Mouse (Mus musculus) kidney, postnatal 25 days (tissue): ENCODE data around the gene 1810010H24Rik.
"Not testable (repeated sequence)": the region's sequence is repeated elsewhere in the genome, so short reads cannot be mapped to it uniquely, and the experiment has no call there.

Source experiments
- DNase-seq, 2 experiments: peaks; one replicate each; pipeline ENCODE4 v3.0.0; 2021; ENCODE audit warnings: mixed read lengths in 2 of 2

Gene 1810010H24Rik

DNA sequence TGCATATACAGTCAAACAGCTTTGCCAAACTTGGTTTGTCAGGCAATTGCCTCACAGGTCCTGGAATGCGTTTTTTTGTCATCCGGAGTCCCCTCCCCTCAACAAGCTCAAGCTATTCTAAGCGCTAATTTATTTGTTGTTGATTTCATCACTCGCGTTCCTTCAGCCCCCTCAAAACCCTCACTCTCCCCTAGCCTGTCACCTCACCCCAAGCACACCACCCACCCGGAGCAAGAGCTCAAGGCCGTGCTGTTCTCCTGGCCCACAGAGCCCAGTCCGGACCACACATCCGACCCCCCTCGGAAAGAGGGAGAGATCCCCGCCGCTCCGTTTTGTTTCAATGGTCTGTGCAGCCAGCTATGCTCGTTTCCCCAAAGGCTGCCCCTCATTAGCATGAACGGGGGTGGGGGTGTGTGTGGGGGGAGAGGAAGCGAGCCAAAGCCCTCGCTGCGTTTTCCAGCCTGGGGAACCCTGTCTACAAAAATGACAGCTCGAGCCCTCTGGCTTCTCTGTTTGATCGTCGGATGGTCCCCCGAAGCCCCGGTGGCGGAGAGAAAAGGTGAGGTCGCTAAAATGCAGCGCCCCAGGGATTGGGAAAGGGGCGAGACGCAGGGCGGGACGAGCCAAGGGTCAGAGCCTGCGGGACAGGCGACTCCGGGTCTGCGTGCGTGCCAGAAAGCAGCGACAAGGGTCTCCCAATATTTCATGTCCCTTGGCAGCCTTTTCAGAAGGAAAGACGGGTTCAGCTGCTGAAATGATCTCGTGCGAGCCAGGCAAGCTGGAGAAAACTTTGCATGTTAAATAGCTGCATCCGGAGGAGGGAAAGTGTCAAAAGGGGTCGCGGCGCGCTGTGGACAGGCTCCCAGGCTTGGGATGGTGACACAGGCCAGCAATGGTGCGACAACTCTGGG, at the start of gene 1810010H24Rik:
Gene 1810010H24Rik (plus strand): TSS at position 271 of the 911 bp plus-strand sequence.
- DNase-seq: peak; percentile 46 to 61

GRCm38 (mm10) chr11:106976194-106976593, 49.3 kb upstream of the 1810010H24Rik start:
- peak; percentile 78 to 85 for DNase-seq

DNA sequence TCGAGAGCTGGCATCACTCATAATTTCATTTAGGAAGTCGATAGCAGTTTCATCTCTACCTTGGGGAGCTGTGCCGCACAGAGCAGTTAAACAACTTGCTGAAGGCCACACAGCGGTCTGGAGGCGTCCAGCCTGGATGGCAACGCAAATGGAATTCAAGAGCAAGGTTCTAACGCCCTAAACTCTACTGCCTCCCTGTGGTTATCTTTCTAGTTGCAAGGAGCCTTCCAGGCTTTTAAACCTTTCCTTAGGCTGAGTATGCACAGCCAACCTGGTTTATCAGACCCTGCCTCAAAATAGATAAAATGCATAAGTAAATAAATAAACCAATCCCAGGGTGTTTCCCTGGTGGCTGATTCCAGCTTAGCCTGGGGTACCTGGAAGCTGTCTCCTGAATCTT, 45.0 kb upstream of the 1810010H24Rik start:
- DNase-seq: peak; percentile 65 to 81

GRCm38 (mm10) chr11:106981787-106982186, 43.7 kb upstream of the 1810010H24Rik start:
- DNase-seq: no peak

GRCm38 (mm10) chr11:106982351-106982750, 43.1 kb upstream of the 1810010H24Rik start:
- no peak for DNase-seq

- DNase-seq: not testable (repeated sequence)
These were observed 39.4 kb upstream of the 1810010H24Rik start for GRCm38 (mm10) chr11:106985979-106986604.

- DNase-seq: no peak
These were observed 38.1 kb upstream of the 1810010H24Rik start for GRCm38 (mm10) chr11:106987384-106987783.

DNA sequence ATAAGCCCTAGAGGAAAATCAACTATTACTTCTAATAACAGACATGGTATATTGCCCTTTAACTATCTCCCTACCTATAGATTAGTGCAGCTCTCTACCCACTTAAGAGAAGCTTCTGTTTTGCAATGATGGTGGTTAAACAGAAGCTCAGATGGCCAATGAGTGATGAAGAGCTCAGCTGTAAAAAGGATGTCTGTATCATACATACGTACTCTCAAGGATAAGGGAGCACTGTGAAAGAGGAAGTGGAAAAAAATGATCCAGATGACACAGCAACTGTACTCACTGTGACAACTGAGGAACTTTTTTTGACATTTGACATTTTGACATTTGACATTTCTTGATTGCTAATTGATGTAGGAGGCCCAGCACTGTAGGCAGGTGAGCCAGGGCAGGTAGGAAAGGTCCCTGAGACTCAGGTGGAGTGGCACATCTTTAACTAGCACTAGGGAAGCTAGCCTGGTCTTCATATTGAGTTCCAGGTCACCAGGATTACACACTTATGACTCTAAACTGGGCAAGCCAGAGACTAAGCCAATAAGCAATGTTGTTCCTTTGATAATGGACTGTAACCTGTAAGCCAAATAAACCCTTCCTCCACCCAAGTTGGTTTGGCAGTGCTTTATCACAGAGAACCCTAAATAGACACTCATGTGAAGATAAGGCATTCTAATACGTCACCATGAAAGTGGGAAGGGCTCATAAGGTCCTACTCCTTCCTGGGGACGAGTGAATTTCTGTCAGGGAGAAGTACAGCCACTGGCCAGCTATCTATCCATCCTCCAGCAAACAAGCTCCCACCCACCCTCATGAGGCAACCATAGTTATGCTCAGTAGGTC, 31.0 kb upstream of the 1810010H24Rik start:
- DNase-seq: no peak

DNA sequence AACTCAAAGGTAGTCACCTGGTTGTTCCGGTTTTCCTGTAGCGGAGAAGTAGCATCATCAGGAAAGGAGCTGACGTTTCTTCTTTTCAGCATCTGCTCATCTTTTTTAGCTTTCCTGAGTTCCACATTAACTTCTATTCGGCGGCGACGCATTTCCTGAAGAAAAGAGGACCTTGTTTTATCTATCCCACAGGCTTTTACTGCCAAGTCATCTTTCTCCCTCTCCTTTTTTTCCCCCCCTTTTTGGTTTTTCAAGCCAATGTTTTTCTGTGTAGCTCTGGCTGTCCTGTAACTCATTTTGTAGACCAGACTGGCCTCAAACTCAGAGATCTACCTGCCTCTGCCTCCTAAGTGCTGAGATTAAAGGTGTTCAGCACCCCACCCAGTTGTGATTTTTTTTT, 29.0 kb upstream of the 1810010H24Rik start:
- not testable (repeated sequence) for DNase-seq

DNA sequence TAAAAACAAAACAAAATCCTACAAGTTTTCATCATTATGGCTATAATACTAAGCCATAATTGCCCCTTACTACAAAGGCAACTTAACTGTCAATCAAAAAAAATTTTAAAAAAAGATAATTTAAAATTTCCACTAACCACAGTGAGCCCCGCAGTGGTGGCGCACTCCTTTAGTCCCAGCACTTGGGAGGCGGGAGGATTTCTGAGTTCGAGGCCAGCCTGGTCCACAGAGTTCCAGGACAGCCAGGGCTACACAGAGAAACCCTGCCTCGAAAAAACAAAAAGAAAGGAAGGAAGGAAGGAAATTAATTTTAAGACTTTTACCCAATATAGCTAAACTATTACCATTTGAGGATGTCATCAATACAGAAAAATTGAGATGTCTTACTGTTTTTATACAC, 27.5 kb upstream of the 1810010H24Rik start:
- no peak for DNase-seq

GRCm38 (mm10) chr11:106998651-106999150, 26.8 kb upstream of the 1810010H24Rik start:
- no peak for DNase-seq

DNA sequence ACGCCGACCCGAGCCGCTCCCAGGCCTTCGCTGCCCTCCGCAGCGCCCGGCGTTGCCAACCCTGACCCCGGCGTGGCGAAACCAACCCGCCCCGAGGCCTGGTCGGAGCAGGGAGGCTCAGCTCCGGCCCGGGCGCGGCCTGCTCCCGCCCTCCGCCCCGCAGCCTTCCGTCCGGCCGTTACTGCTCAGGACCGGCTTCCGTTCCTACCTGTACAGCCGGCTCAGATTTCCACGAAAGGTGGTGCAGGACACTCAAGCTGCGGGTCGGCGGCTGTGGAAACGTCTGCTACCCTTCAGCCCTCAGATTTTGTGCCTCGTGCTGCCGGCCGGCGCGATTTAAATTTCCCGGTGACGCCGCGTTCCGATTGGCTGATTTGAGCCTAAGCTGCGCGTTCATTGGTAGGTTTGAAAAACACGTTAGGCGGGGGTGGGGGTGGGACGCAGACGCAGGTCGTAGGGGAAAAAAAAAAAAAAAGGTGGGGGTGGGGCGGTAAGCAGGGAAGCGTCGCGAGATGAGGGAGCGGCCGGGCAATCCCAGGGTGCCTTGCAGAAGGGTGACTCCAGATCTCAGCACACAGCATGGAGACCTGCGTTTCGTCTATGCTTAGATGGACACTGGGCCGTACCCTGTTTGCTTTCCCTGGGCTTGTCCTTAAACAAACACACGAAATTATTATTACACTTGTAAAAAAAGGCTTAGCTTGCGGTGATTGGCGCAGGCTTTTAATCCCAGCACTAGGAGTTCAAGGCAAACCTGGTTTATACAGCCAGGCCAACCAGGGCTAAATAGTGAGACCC, 26.1 kb upstream of the 1810010H24Rik start, which contains the start of gene Kpna2:
Gene Kpna2 (minus strand): TSS at position 391 of the 798 bp plus-strand sequence.
- DNase-seq: peak; percentile 94 to 95

- DNase-seq: no peak
These were observed 25.4 kb upstream of the 1810010H24Rik start for GRCm38 (mm10) chr11:106999949-107000513.

DNA sequence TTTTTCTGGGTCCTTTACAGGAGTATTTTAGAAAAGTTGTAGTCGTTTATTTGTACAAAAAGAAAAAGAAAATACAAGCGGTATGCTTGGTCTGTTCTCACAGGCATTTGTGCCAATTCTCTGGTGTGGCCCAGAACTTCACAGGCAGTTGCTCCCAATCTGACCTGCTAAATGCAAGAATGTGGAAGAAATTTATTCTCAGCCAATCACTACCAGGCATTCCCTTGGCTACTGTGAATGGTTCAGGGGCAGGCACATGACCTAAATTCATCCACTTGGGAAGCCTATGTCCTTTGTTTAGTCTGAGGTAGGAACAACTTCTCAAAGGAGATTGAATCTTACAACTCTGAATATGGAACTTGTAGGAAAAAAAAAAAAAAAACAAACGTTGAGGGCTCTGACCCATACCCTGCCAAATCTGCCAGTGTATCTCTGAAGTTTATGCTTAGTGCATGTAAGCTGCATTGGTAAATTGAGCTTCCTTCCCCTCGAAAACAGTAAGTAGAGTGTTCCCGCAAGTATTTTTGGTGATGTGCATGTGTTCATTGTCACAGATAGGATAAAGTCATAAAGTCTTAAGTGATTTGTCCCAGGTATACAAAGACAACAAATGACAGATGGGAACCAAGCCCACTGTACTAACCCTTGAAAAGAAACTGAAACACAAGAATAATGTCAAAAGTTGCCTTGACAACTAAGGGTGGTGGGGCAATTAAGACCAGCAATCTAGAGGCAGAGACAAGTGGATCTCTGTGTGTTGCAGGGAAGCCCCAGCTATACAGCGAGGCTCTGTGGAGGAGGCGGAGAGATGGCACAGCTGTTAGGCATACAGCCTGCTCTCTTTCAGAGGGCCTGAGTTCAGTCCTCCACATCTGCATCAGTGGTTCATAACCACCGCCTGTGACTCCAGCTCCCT, 23.5 kb upstream of the 1810010H24Rik start:
- DNase-seq: peak; percentile 43 to 61

DNA sequence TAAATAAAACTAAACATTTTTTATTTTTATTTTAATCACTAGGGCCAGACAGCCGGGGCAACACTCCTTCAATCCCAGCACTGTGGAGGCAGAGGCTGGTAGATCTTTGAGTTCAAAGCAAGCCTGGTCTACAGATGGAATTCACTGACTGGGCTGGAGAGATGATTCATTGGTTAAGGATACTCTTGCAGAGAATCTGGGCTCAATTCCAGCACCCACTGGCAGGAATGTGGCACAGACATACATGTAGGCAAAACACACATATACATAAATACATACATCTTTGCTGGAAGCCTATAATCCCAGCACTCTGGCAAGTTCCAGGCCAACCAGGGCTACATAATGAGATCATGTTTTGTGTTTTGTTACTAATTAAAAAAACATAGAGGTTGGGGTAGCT, 19.9 kb upstream of the 1810010H24Rik start:
- DNase-seq: peak in 1 of 2 experiments; percentile 31

DNA sequence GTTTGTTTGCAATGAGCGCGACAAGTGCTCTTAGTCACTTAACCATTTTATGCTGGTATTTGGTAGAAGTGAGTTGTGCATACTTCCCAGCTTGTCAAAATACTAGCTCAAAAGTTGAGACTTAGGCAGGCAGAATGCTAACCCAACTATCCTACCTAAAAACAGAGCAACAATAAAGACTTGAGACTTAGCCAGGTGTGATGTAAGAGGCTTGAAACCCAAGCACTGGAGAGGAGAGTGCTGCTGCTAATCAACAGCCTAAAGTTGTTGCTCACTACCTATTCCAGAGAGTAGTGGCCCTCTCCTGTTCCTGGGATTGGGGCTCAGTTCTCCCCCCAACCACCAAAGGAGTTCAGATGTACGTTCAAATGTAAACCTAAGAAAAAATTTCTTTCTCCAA, 15.0 kb upstream of the 1810010H24Rik start:
- no peak for DNase-seq

GRCm38 (mm10) chr11:107011171-107011570, 14.3 kb upstream of the 1810010H24Rik start:
- no peak for DNase-seq

GRCm38 (mm10) chr11:107011669-107012323, 13.7 kb upstream of the 1810010H24Rik start:
- no peak for DNase-seq

- DNase-seq: peak; percentile 97
These were observed 13.0 kb upstream of the 1810010H24Rik start for GRCm38 (mm10) chr11:107012324-107013017.
